Mouse (Mus musculus) heart, adult 2 months (tissue): ENCODE measurements around the gene Wdr25. TPM values are rescaled to one million over a fixed set of nuclear protein-coding genes. Genes with fewer than 3 reads are reported as not detected.
A peak's percentile ranks its signal among the peaks of the same experiment; 100 is the strongest.

Source experiments
- DNase-seq, 2 experiments: peaks; one replicate each; pipeline ENCODE4 v3.0.0; 2021
- H3K27ac ChIP-seq: fragments of 200-600 bp; 2 replicates; pipeline ENCODE4 v1.8.1; 2022
- H3K27me3 ChIP-seq: fragments of 200-500 bp; 2 replicates; pipeline ENCODE4 v1.6.1; 2012; ENCODE audit warnings: mild to moderate bottlenecking, low read length, inconsistent platforms, mixed read lengths; ENCODE audit not compliant: control insufficient read depth, insufficient read depth
- H3K36me3 ChIP-seq: fragments of 200-500 bp; 2 replicates; pipeline ENCODE4 v1.6.1; 2012; ENCODE audit warnings: low read length, inconsistent platforms; ENCODE audit not compliant: control insufficient read depth, insufficient read depth
- H3K4me1 ChIP-seq: fragments of 200-500 bp; 2 replicates; pipeline ENCODE4 v1.6.1; 2011; ENCODE audit warnings: low read length; ENCODE audit not compliant: control insufficient read depth, insufficient read depth
- H3K4me3 ChIP-seq: fragments of 200-600 bp; 2 replicates; pipeline ENCODE4 v1.8.1; 2022
- H3K79me2 ChIP-seq: fragments of 200-500 bp; replicated peaks from 2 replicates; pipeline ENCODE4 v1.6.1; 2012; ENCODE audit warnings: mild to moderate bottlenecking, inconsistent platforms, low read length, moderate library complexity, mixed read lengths; ENCODE audit not compliant: control insufficient read depth, insufficient read depth
- H3K9ac ChIP-seq: fragments of 200-500 bp; 2 replicates; pipeline ENCODE4 v1.6.1; 2012; ENCODE audit warnings: low read depth, mild to moderate bottlenecking, control low read depth, inconsistent platforms, low read length, mixed read lengths
- CTCF ChIP-seq: fragments of 200-600 bp; IDR thresholded peaks from 2 replicates; pipeline ENCODE4 v1.8.1; 2022; ENCODE audit warnings: antibody characterized with exemption, mild to moderate bottlenecking, moderate library complexity
- EP300 ChIP-seq: fragments of 200-500 bp; IDR thresholded peaks from 2 replicates; pipeline ENCODE4 v1.6.1; 2011; ENCODE audit warnings: low read depth, low read length, control low read depth; ENCODE audit not compliant: insufficient read depth
- POLR2A ChIP-seq: fragments of 200-500 bp; IDR thresholded peaks from 2 replicates; pipeline ENCODE4 v1.6.1; 2011; ENCODE audit warnings: mild to moderate bottlenecking, low read depth, low read length, control low read depth; ENCODE audit not compliant: insufficient read depth
- WGBS: fragments of 180-500 bp; shearing (Covaris S2); methylation state at CpG from one replicate; pipeline ENCODE4 v1.1.7; 2018; 5-methylcytosine and 5-hydroxymethylcytosine counted together
- intact Hi-C: fragments of 180-260 bp; cut with DNase I; formaldehyde crosslinking; loops from one replicate; pipeline ENCODE4 v1.15.1; 2025
- polyA plus RNA-seq: library from polyadenylated mRNA; depleted of rRNA; stranded (reverse); fragments of >200 nt; gene quantifications from 2 replicates; pipeline ENCODE4 v1.2.3, GENCODE M21; 2012; rRNA removed
- total RNA-seq, 2 experiments: library from RNA; stranded (reverse); gene quantifications; 2 replicates each; pipeline ENCODE4 v1.2.3; 2021

The Wdr25 gene
- total and polyA plus RNA-seq, 3 experiments, result 3.5 to 9.5 (median 4.9) TPM

DNA sequence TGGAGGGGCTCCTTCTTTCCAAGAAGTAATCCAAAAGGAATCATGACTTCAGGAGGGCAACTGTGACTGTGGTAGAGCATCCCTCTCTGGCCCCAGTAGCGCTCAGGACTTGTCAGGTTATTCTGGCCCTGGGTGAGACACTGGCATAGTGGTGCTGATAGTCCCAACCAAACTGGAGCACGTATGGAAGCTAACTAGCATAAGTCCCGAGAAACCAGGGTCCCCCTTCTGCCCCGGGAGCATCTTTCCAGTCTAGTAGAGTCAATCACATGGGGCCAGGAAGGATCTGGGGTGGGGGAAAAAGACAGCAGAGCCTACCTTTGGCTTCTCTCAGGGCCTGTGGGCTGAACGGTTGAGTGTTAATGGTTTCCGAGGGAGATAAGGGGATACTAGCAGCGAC, 175.3 kb downstream of the Wdr25 start:
- intact Hi-C loops, result no loop called here
- no peaks in the 10 kb centered on the region for H3K27me3 ChIP-seq

DNA sequence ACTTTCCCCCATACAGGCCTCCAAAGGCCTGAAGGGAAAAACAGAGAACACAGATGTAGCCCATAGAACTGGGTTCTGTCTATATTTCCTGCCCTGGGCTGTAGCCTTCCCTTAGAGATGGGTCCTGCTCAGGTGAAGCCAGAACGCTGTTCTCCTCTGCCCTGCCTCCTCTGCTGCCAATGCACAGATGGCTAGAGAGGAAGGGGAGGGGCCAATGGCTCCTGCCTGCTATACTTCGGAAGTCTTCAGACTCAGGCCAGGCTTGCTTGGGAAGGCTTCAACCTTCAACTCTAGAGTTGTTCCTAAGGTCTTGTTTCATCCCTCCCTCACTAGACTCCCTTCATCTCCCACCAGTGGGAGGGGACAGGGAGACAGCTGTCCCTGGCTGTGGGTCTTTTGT, 176.3 kb downstream of the Wdr25 start:
- no peak overlapping the region for H3K4me3 ChIP-seq
- WGBS, result 37% methylated on average over 2 of the region's 2 CpGs
- H3K4me1 ChIP-seq, result no peaks in the 10 kb centered on the region
- H3K9ac ChIP-seq, result no peak overlapping the region
- H3K36me3 ChIP-seq, result no peaks in the 10 kb centered on the region
- no peak overlapping the region for H3K27ac ChIP-seq
- H3K79me2 ChIP-seq, result no peaks in the 10 kb centered on the region
- no peak for DNase-seq
- intact Hi-C loops, result no loop called here
- no peaks in the 10 kb centered on the region for H3K27me3 ChIP-seq
- TF ChIP-seq EP300, result no peak
- no peak for TF ChIP-seq POLR2A
- TF ChIP-seq CTCF, result no peak

More for the DNA sequence above, 175.3 kb downstream of the Wdr25 start:
- Histone ChIP-seq H3K9ac (no peak overlapping the region), H3K79me2 (no peaks in the 10 kb centered on the region), H3K4me1 (no peaks in the 10 kb centered on the region), H3K4me3 (no peak overlapping the region), H3K27ac (no peak overlapping the region), H3K36me3 (no peaks in the 10 kb centered on the region)
- 58% methylated on average over 7 of the region's 7 CpGs for WGBS
- TF ChIP-seq POLR2A (no peak), CTCF (no peak), EP300 (no peak)
- no peak for DNase-seq

DNA sequence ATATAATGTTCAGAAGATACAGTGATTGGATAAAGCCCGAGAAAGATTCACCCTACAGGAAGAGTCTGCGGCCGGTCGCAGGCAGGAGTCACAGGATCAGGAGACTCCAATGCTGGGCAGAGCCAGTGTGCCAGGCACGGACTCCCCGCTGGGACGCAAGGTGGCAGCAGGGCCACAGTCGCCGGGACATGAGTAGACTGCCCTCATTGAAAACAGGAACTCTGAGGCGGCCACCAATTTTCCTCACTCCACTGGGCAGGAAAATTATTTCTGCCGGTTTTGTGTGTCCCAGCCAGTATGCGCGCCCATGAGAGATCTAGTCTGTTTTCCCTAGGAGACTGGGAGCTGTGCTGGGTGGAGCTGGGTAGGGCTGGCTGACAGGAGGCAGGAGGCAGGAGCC, 177.8 kb downstream of the Wdr25 start:
- DNase-seq, result peak in 1 of 2 experiments; percentile 31
- no peaks in the 10 kb centered on the region for H3K79me2 ChIP-seq
- H3K4me3 ChIP-seq, result no peak overlapping the region
- TF ChIP-seq CTCF (no peak), EP300 (no peak), POLR2A (no peak)
- 80% methylated on average over 13 of the region's 13 CpGs for WGBS
- H3K9ac ChIP-seq, result no peak overlapping the region
- no peak overlapping the region for H3K27ac ChIP-seq
- no peaks in the 10 kb centered on the region for H3K27me3 ChIP-seq
- intact Hi-C loops, result no loop called here
- no peaks in the 10 kb centered on the region for H3K36me3 ChIP-seq
- no peaks in the 10 kb centered on the region for H3K4me1 ChIP-seq

DNA sequence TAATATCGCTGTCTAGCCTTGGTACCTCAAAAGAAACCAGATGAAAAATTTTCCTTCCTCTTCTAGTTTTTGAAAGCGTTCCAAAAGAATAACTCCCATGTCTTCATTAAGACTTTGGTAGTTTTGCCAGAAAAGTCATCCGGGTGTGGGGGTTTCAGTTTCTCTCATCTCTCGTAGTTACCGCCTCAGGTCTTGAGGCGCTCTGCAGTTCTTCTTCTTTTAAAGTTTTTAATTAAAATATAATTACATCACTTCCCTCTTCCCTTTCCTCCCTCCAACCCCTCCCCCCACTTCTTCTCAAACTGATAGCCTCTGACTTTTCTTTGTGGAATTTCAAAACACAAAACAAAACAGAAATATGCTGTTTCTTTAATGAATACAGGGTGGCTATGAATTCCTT, 180.7 kb downstream of the Wdr25 start:
- no peaks in the 10 kb centered on the region for H3K4me1 ChIP-seq
- no peak overlapping the region for H3K27ac ChIP-seq
- H3K4me3 ChIP-seq, result no peak overlapping the region
- TF ChIP-seq POLR2A, result no peak
- TF ChIP-seq CTCF, result no peak
- TF ChIP-seq EP300, result no peak
- H3K9ac ChIP-seq, result no peak overlapping the region
- H3K27me3 ChIP-seq, result no peaks in the 10 kb centered on the region
- 48% methylated on average over 6 of the region's 6 CpGs for WGBS
- intact Hi-C loops, result no loop called here
- H3K79me2 ChIP-seq, result no peaks in the 10 kb centered on the region
- DNase-seq, result no peak
- H3K36me3 ChIP-seq, result no peaks in the 10 kb centered on the region

DNA sequence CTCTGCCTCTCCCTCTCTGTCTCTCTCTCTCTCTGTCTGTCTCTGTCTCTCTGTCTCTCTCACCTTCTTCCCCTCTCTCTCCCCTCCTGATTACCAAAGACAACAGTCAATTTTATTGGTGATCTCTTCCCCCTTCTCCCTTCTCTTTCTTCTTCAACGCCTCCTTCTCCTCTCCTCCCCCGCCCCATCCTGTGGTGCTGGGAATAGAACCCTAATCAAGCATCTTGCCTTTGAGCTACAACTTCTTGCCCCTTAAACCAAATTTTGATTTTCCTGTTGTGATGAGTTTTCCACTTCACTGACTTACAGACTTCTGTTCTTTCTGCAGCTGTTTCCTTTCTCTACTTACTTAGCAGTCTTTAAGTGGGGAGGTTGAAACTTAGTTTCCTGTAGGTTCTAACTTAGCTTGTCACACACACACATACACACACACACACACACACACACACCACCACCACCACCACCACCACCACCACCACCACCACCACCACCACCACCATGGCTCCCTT, 181.4 kb downstream of the Wdr25 start:
- no peaks in the 10 kb centered on the region for H3K4me1 ChIP-seq
- TF ChIP-seq EP300 (no peak), CTCF (no peak), POLR2A (no peak)
- no peak overlapping the region for H3K4me3 ChIP-seq
- no peaks in the 10 kb centered on the region for H3K36me3 ChIP-seq
- H3K27me3 ChIP-seq, result no peaks in the 10 kb centered on the region
- H3K27ac ChIP-seq, result no peak overlapping the region
- H3K9ac ChIP-seq, result no peak overlapping the region
- intact Hi-C loops, result no loop called here
- 68% methylated on average over 2 of the region's 2 CpGs for WGBS
- H3K79me2 ChIP-seq, result no peaks in the 10 kb centered on the region
- no peak for DNase-seq

DNA sequence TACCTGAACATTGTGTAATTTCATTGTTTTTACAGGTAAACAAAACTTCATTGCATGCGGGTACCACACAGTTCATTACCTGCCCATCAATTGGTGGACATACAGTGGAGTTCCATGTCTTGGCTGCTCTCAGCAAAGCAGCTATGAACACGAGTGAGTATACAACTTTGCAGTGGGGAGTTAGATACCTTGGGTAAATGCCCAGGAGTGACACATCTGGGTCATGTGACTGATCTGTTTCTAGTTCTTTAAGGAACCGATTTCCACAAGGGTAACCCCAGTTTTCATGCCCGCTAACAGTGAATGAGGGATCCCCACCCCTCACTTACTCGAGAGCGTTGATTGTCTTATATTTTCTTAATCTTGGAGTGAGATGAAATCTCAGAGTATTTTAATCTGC, 183.6 kb downstream of the Wdr25 start:
- Histone ChIP-seq H3K79me2 (no peaks in the 10 kb centered on the region), H3K4me1 (no peaks in the 10 kb centered on the region), H3K4me3 (no peak overlapping the region), H3K27me3 (no peaks in the 10 kb centered on the region), H3K27ac (no peak overlapping the region), H3K9ac (no peak overlapping the region), H3K36me3 (no peaks in the 10 kb centered on the region)
- intact Hi-C loops, result no loop called here
- no peak for DNase-seq
- TF ChIP-seq CTCF, result no peak
- TF ChIP-seq POLR2A, result no peak
- TF ChIP-seq EP300, result no peak
- 67% methylated on average over 6 of the region's 6 CpGs for WGBS

Other genes starting within 250 kb of the Wdr25 start
- gene Degs2, start 191.3 kb upstream of the Wdr25 start, total RNA-seq, result under 1 TPM; 0.50 to 0.55 TPM
- gene Degs2, start 191.3 kb upstream of the Wdr25 start, polyA plus RNA-seq, result 1.00 TPM in 2 replicates
- gene Yy1, start 100.7 kb upstream of the Wdr25 start, total RNA-seq, result 10 to 100 TPM; 34.4 to 38.8 TPM
- 7.1 and 10.3 TPM in 2 replicates for gene Yy1, start 100.7 kb upstream of the Wdr25 start, polyA plus RNA-seq
- gene Slc25a29, start 57.7 kb upstream of the Wdr25 start, total RNA-seq, result 10 to 100 TPM in 1 of 2 experiments, 1 to 10 TPM in 1; 8.0 to 16.8 TPM
- 14.2 and 17.3 TPM in 2 replicates for gene Slc25a29, start 57.7 kb upstream of the Wdr25 start, polyA plus RNA-seq
- 1 to 10 TPM; 6.5 to 7.1 TPM for gene Slc25a47, start 57.6 kb upstream of the Wdr25 start, total RNA-seq
- 10.5 and 15.0 TPM in 2 replicates for gene Slc25a47, start 57.6 kb upstream of the Wdr25 start, polyA plus RNA-seq
- 10 to 100 TPM; 29.8 to 42.4 TPM for gene Wars, start 543 bp downstream of the Wdr25 start, total RNA-seq
- 43.6 and 60.2 TPM in 2 replicates for gene Wars, start 543 bp downstream of the Wdr25 start, polyA plus RNA-seq
- gene Begain, start 174.6 kb downstream of the Wdr25 start, total RNA-seq, result under 1 TPM; 0.08 to 0.23 TPM
- gene Begain, start 174.6 kb downstream of the Wdr25 start, polyA plus RNA-seq, result 0.41 and 0.74 TPM in 2 replicates